In genomic region chr11:102972326-102972725, GRCm38 (mm10) we compare ENCODE assay signal across 22 mouse cellular contexts. TPM values are rescaled to one million over a fixed set of nuclear protein-coding genes. Genes with fewer than 3 reads are reported as not detected.
DNase-seq lines count a peak whose midpoint lies in the region; ATAC-seq lines count a peak whose summit lies in the region.
"Had no signal": no experiment of that assay in that cellular context is flagged by ENCODE, and none has a peak within 500 bp of the region (broad histone marks: within the 10 kb centered on the region; RNA-seq: fewer than 3 reads in every experiment).

No protein-coding gene starts in this region.

- ATAC-seq in kidney, embryonic 14.5 days (ENCODE audit: low FRiP score, low TSS enrichment) = no peak
- ATAC-seq: activated CD4-positive, CD25-positive, alpha-beta regulatory T cell, adult 4 months; CD4-positive, CD25-positive, alpha-beta regulatory T cell, adult 4 months; forebrain, embryonic 14.5 days; forebrain, postnatal 0 days had no signal

- no peak overlapping the region for H3K4me3 ChIP-seq in kidney, embryonic 14.5 days (ENCODE audit: low read length)
- H3K4me3 ChIP-seq: embryonic facial prominence, embryonic 12.5 days; embryonic facial prominence, embryonic 15.5 days; gastrocnemius, adult 2 months; hindbrain, embryonic 12.5 days; hindbrain, embryonic 15.5 days had no signal

- H3K27ac ChIP-seq in kidney, embryonic 14.5 days (ENCODE audit: low read depth, low read length) = no peak overlapping the region
- H3K27ac ChIP-seq: embryonic facial prominence, embryonic 12.5 days; embryonic facial prominence, embryonic 15.5 days; gastrocnemius, adult 2 months; hindbrain, embryonic 12.5 days; hindbrain, embryonic 15.5 days had no signal

- H3K9me3 ChIP-seq in kidney, embryonic 14.5 days (ENCODE audit: control insufficient read depth, low read length) = no peaks in the 10 kb centered on the region
- H3K9me3 ChIP-seq: embryonic facial prominence, embryonic 12.5 days; embryonic facial prominence, embryonic 15.5 days; hindbrain, embryonic 12.5 days; hindbrain, embryonic 15.5 days had no signal

- H3K9ac ChIP-seq in kidney, embryonic 14.5 days (ENCODE audit: low read depth, low read length) = no peak overlapping the region
- H3K9ac ChIP-seq: embryonic facial prominence, embryonic 12.5 days; embryonic facial prominence, embryonic 15.5 days; forebrain, postnatal 0 days; hindbrain, embryonic 12.5 days; hindbrain, embryonic 15.5 days had no signal

- H3K36me3 ChIP-seq in kidney, embryonic 14.5 days (ENCODE audit: control insufficient read depth, insufficient read depth, low read length) = no peaks in the 10 kb centered on the region
- H3K36me3 ChIP-seq: embryonic facial prominence, embryonic 12.5 days; embryonic facial prominence, embryonic 15.5 days; hindbrain, embryonic 12.5 days; hindbrain, embryonic 15.5 days had no signal

- WGBS in kidney, embryonic 14.5 days = 64% methylated on average over 1 of the region's 1 CpGs

- H3K4me1 ChIP-seq in kidney, embryonic 14.5 days (ENCODE audit: control insufficient read depth, insufficient read depth, low read length) = no peaks in the 10 kb centered on the region

- DNase-seq in kidney, adult 18-20 months = peak; percentile 40
- peak; percentile 44 for DNase-seq in kidney, adult 9 months
- peak; percentile 42 for DNase-seq in kidney, postnatal 10 days
- peak; percentile 37 to 50 for DNase-seq in kidney, postnatal 36 days
- DNase-seq in MN1 (ENCODE audit: low spot score) = no peak
- DNase-seq: adrenal gland, adult 8-10 months; adrenal gland, postnatal 25 days; cerebellum, adult 18-20 months; forebrain, postnatal 0 days; gastrocnemius, adult 2 months; gastrocnemius, postnatal 14 days; heart, adult 11 months had no signal

- H3K27me3 ChIP-seq in kidney, embryonic 14.5 days (ENCODE audit: control insufficient read depth, insufficient read depth, low read length) = peaks cover 12% of the 10 kb centered on the region

- H3K4me2 ChIP-seq in kidney, embryonic 14.5 days (replicated peaks; ENCODE audit: low read depth, low read length) = no peak overlapping the region
- H3K4me2 ChIP-seq: embryonic facial prominence, embryonic 12.5 days; embryonic facial prominence, embryonic 15.5 days; heart, embryonic 11.5 days; hindbrain, embryonic 12.5 days; hindbrain, embryonic 15.5 days had no signal

RNA-seq across cellular contexts. Expression of gene C1ql1, which starts 25.8 kb away (rescaled TPM):
- polyA plus RNA-seq in kidney, embryonic 14.5 days (2014; fragmentation: Nextera tagmentation; extraction: Ambion mirVana) = 6.7 and 8.3 TPM in 2 replicates
- polyA plus RNA-seq: activated CD4-positive, CD25-positive, alpha-beta regulatory T cell, adult 4 months; CD4-positive, CD25-positive, alpha-beta regulatory T cell, adult 4 months; heart, postnatal 0 days had no signal

RNA-seq across cellular contexts. Expression of gene Kif18b, which starts 47.4 kb away (rescaled TPM):
- 8.3 and 13.0 TPM in 2 replicates for polyA plus RNA-seq in kidney, embryonic 14.5 days (2014; fragmentation: Nextera tagmentation; extraction: Ambion mirVana)

RNA-seq across cellular contexts. Expression of gene Nmt1, which starts 55.7 kb away (rescaled TPM):
- polyA plus RNA-seq in kidney, embryonic 14.5 days (2014; fragmentation: Nextera tagmentation; extraction: Ambion mirVana) = 54.7 and 63.6 TPM in 2 replicates

RNA-seq across cellular contexts. Expression of gene Dcakd, which starts 55.8 kb away (rescaled TPM):
- 225 and 229 TPM in 2 replicates for polyA plus RNA-seq in kidney, embryonic 14.5 days (2014; fragmentation: Nextera tagmentation; extraction: Ambion mirVana)
